8 mouse cellular contexts compared by ENCODE assay signal in genomic region chr19:53389851-53390431, GRCm38 (mm10). TPM values are rescaled to one million over a fixed set of nuclear protein-coding genes. Genes with fewer than 3 reads are reported as not detected.
DNase-seq lines count a peak whose midpoint lies in the region; ATAC-seq and TF ChIP-seq lines count a peak whose summit lies in the region.

No protein-coding gene starts in this region.

- H3K36me3 ChIP-seq in kidney, embryonic 16.5 days (ENCODE audit: insufficient read depth, low read length): peaks cover 21% of the 10 kb centered on the region
- peaks cover 18% of the 10 kb centered on the region for H3K36me3 ChIP-seq in ES-E14 (ENCODE audit: control insufficient read depth, insufficient read depth, low read length, poor library complexity, severe bottlenecking)
- peaks cover 39% of the 10 kb centered on the region for H3K36me3 ChIP-seq in intestine, embryonic 14.5 days (ENCODE audit: control insufficient read depth, insufficient read depth, low read length)
- peaks cover 32% of the 10 kb centered on the region for H3K36me3 ChIP-seq in midbrain, embryonic 12.5 days

- no peaks in the 10 kb centered on the region for H3K9me3 ChIP-seq in kidney, embryonic 16.5 days (ENCODE audit: low read length)
- no peaks in the 10 kb centered on the region for H3K9me3 ChIP-seq in ES-E14 (ENCODE audit: control insufficient read depth, insufficient read depth, low read depth, low read length)
- H3K9me3 ChIP-seq in intestine, embryonic 14.5 days (ENCODE audit: control insufficient read depth, low read length): no peaks in the 10 kb centered on the region
- no peaks in the 10 kb centered on the region for H3K9me3 ChIP-seq in midbrain, embryonic 12.5 days

- TF ChIP-seq CTCF in embryonic fibroblast, embryonic 13.5 days (IDR thresholded peaks at IDR 0.05; ENCODE audit: borderline replicate concordance, insufficient read depth, low read length): no peak

- peak; percentile 94 for ATAC-seq in kidney, embryonic 16.5 days (ENCODE audit: low FRiP score, low TSS enrichment)
- ATAC-seq in intestine, embryonic 14.5 days (replicated peaks; ENCODE audit: low FRiP score, low TSS enrichment, low read depth): peak; percentile 93
- peak; percentile 90 for ATAC-seq in midbrain, embryonic 12.5 days (ENCODE audit: low FRiP score, low read depth)

- peak overlapping the region; percentile 85 for H3K4me3 ChIP-seq in kidney, embryonic 16.5 days (ENCODE audit: low read length)
- peak overlapping the region; percentile 88 to 100 for H3K4me3 ChIP-seq in ES-E14 (ENCODE audit: insufficient read depth in 1 of 2, low read depth in 1 of 2, low read length in 2 of 2, poor library complexity in 1 of 2, severe bottlenecking in 1 of 2)
- H3K4me3 ChIP-seq in embryonic fibroblast, embryonic 13.5 days (ENCODE audit: insufficient read depth, low read length): peak overlapping the region; percentile 99
- H3K4me3 ChIP-seq in intestine, embryonic 14.5 days (ENCODE audit: low read depth, low read length): peak overlapping the region; percentile 98
- H3K4me3 ChIP-seq in midbrain, embryonic 12.5 days: peak overlapping the region; percentile 99

- intact Hi-C loops in gastrocnemius, postnatal 14 days (cut with DNase I; ENCODE audit: low total_unique reads): no loop called here

- peak overlapping the region; percentile 100 for H3K9ac ChIP-seq in kidney, embryonic 16.5 days (replicated peaks; ENCODE audit: low read length)
- peak overlapping the region; percentile 100 for H3K9ac ChIP-seq in ES-E14 (ENCODE audit: insufficient read depth, low read depth, low read length, poor library complexity, severe bottlenecking)
- peak overlapping the region; percentile 99 for H3K9ac ChIP-seq in intestine, embryonic 14.5 days (ENCODE audit: low read length)
- peak overlapping the region; percentile 97 for H3K9ac ChIP-seq in midbrain, embryonic 12.5 days (replicated peaks)

- under 1% methylated on average over 58 of the region's 59 CpGs for WGBS in kidney, embryonic 16.5 days
- under 1% methylated on average over 59 of the region's 59 CpGs for WGBS in intestine, embryonic 14.5 days
- WGBS in midbrain, embryonic 12.5 days: under 1% methylated on average over 59 of the region's 59 CpGs

- no peak for TF ChIP-seq POLR2A in embryonic fibroblast, embryonic 13.5 days (IDR thresholded peaks at IDR 0.05; ENCODE audit: low read depth, low read length)

- DNase-seq in kidney, adult 18-20 months: no peak
- no peak for DNase-seq in ES-E14 (ENCODE audit: low read depth, low spot score)
- peak; percentile 86 for DNase-seq in intestine, embryonic 14.5 days (ENCODE audit: low spot score)
- DNase-seq in Muller cell, postnatal 12 days (ENCODE audit: inconsistent ontology term): no peak
- DNase-seq in gastrocnemius, postnatal 14 days: no peak

- H3K4me1 ChIP-seq in kidney, embryonic 16.5 days (ENCODE audit: insufficient read depth, low read length): peaks cover 29% of the 10 kb centered on the region
- H3K4me1 ChIP-seq in ES-E14 (ENCODE audit: control insufficient read depth in 2 of 2, insufficient read depth in 2 of 2, low read length in 2 of 2, poor library complexity in 1 of 2): peaks cover 2 to 12% of the 10 kb centered on the region in 2 experiments; a peak in 3 of 4 replicates
- H3K4me1 ChIP-seq in embryonic fibroblast, embryonic 13.5 days (ENCODE audit: control insufficient read depth, insufficient read depth, low read length): peaks cover 2% of the 10 kb centered on the region; the same call in 1 of the 2 replicates
- peaks cover 9% of the 10 kb centered on the region for H3K4me1 ChIP-seq in intestine, embryonic 14.5 days (replicated peaks; ENCODE audit: control insufficient read depth, insufficient read depth, low read length)
- peaks cover 13% of the 10 kb centered on the region for H3K4me1 ChIP-seq in midbrain, embryonic 12.5 days

- H3K27ac ChIP-seq in kidney, embryonic 16.5 days (ENCODE audit: low read length): peak overlapping the region; percentile 99
- H3K27ac ChIP-seq in ES-E14 (ENCODE audit: insufficient read depth, low read depth, low read length, poor library complexity, severe bottlenecking): peak overlapping the region; percentile 95
- peak overlapping the region; percentile 77 for H3K27ac ChIP-seq in embryonic fibroblast, embryonic 13.5 days (ENCODE audit: insufficient read depth, low read length)
- H3K27ac ChIP-seq in intestine, embryonic 14.5 days (ENCODE audit: low read depth): peak overlapping the region; percentile 99
- peak overlapping the region; percentile 96 for H3K27ac ChIP-seq in midbrain, embryonic 12.5 days (replicated peaks)

- no peaks in the 10 kb centered on the region for H3K27me3 ChIP-seq in kidney, embryonic 16.5 days (ENCODE audit: insufficient read depth, low read length)
- H3K27me3 ChIP-seq in intestine, embryonic 14.5 days (replicated peaks; ENCODE audit: control insufficient read depth, insufficient read depth, low read length): no peaks in the 10 kb centered on the region
- no peaks in the 10 kb centered on the region for H3K27me3 ChIP-seq in midbrain, embryonic 12.5 days

- peak overlapping the region; percentile 46 for H3K4me2 ChIP-seq in kidney, embryonic 16.5 days (replicated peaks; ENCODE audit: low read depth, low read length)
- H3K4me2 ChIP-seq in intestine, embryonic 14.5 days (ENCODE audit: low read length): peak overlapping the region; percentile 63
- peak overlapping the region; percentile 64 for H3K4me2 ChIP-seq in midbrain, embryonic 12.5 days (replicated peaks)

- in situ Hi-C loops in ES-E14 (cut with MboI; ENCODE audit: low sequenced_read_pairs in 2 of 2, unreplicated experiment in 2 of 2): loop anchor here in 1 of 2 experiments (10.0 kb wide), 1 partner anchor 185 kb away; no protein-coding TSS in a partner anchor

TF ChIP-seq in ES-E14, 5 proteins besides CTCF, POLR2A, EP300 and RAD21:
- TF ChIP-seq ZC3H11A (IDR thresholded peaks at IDR 0.05; ENCODE audit: borderline replicate concordance, low read depth, low read length): no peak
- TF ChIP-seq HCFC1 (IDR thresholded peaks at IDR 0.05; ENCODE audit: borderline replicate concordance, insufficient read depth, low read length): no peak
- no peak for TF ChIP-seq MAFK (IDR thresholded peaks at IDR 0.05; ENCODE audit: insufficient read depth, low read depth, low read length)
- TF ChIP-seq CHD2 (IDR thresholded peaks at IDR 0.05; ENCODE audit: low read depth, low read length): no peak
- no peak for TF ChIP-seq ZNF384 (IDR thresholded peaks at IDR 0.05; ENCODE audit: low read depth, low read length)
TF ChIP-seq in ES-E14: peak in this region for 0.

RNA-seq across cellular contexts. Expression of gene Smndc1, which starts 0.4 kb away (rescaled TPM):
- 39.1 and 40.1 TPM in 2 replicates for polyA plus RNA-seq in kidney, embryonic 16.5 days (2015; fragmentation: Nextera tagmentation; extraction: Ambion mirVana)
- 32.6 and 37.4 TPM in 2 replicates for total RNA-seq in ES-E14 (2012; rRNA removed)
- 55.0 and 61.7 TPM in 2 replicates for polyA plus RNA-seq in embryonic fibroblast, embryonic 13.5 days (2011; ENCODE audit: insufficient read length, low read depth, missing spikeins)
- polyA plus RNA-seq in intestine, embryonic 14.5 days (2014; fragmentation: Nextera tagmentation; extraction: Ambion mirVana): 43.8 and 43.9 TPM in 2 replicates
- polyA plus RNA-seq in midbrain, embryonic 12.5 days (2016; fragmentation: Nextera tagmentation; extraction: Ambion mirVana): 44.5 and 45.7 TPM in 2 replicates
- 10 to 100 TPM; 24.3 to 26.6 TPM for total RNA-seq in gastrocnemius, postnatal 14 days (2021)

RNA-seq across cellular contexts. Expression of gene Gm10197, which starts 18.4 kb away (rescaled TPM):
- polyA plus RNA-seq in kidney, embryonic 16.5 days (2015; fragmentation: Nextera tagmentation; extraction: Ambion mirVana): not detected in 2 replicates
- not detected in 2 replicates for total RNA-seq in ES-E14 (2012; rRNA removed)
- polyA plus RNA-seq in embryonic fibroblast, embryonic 13.5 days (2011; ENCODE audit: insufficient read length, low read depth, missing spikeins): not detected in 2 replicates
- polyA plus RNA-seq in intestine, embryonic 14.5 days (2014; fragmentation: Nextera tagmentation; extraction: Ambion mirVana): 2.2 TPM in 1 of 2 replicates, not detected in the other
- not detected in 2 replicates for polyA plus RNA-seq in midbrain, embryonic 12.5 days (2016; fragmentation: Nextera tagmentation; extraction: Ambion mirVana)
- not detected for total RNA-seq in gastrocnemius, postnatal 14 days (2021)
